Mouse (Mus musculus): ENCODE results near the gene Tnip1.
"Not testable (repeated sequence)": the region's sequence is repeated elsewhere in the genome, so short reads cannot be mapped to it uniquely, and the experiment has no call there.

Tnip1 gene

DNA sequence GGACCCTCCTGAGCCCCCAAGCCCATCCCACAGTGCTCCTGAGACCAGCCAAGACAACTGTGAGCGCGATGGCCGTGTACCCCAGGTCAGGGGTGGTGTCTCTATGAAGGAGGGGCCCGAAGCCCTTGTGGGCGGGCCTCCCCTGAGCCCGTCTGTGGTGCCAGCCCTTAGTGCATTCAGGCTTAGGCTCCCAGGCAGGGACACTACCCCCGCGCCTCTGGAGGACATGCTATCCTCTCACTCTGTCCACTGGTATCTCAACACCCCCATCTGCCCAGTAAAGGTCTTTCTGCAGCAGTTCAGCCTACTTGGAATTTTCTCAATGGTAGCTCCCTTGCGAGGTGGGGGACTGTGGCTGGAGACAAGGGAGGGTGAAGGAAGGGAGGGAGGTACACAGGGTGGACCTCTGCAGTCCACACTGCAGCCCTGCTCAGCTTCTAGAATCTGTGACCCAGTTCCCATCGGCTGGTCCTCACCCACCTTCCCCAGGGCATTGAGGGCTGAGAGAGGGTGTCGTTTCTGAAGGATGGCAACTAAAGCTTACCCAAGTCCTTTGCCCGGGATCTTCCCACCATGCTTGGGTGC, 52.5 kb downstream of the Tnip1 start:
- DNase-seq (ENCODE audit: low read depth, low spot score) = no peak

DNA sequence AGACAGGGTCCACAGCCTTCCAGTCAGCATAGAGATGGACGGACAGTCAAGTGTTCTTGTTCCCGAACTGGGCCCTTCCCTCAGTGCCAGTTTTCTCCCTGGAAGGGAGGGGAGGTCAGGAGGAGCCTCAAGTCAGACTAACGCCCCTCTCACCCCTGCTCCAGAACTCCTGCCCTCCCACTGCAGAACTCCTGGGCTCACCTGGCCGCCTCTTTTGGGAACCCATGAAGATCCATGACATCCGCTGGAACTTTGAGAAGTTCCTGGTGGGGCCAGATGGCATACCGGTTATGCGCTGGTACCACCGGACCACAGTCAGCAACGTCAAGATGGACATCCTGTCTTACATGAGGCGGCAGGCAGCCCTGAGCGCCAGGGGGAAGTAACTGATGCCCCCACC, 53.4 kb downstream of the Tnip1 start:
- no peak for DNase-seq (ENCODE audit: low read depth, low spot score)

DNA sequence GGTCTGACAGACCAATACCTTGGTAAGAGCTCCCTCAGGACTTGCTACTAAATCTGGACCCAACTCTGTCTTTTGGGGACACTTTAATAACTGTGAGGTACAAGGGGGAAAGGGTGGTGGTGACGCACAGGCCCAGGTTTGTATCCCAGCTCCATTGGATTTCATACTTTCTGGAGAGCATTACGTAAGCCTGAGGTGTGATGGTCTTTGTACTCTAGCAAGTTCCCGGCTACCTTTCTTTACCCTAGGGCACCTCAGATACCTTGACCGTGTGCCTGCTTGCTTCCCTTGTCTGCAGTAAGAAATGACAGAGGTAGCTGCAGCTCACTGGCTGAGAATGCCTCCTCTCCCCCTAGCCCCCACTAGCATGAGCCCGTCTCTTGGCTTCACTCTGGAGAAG, 55.5 kb downstream of the Tnip1 start:
- DNase-seq (ENCODE audit: low read depth, low spot score) = no peak

DNA sequence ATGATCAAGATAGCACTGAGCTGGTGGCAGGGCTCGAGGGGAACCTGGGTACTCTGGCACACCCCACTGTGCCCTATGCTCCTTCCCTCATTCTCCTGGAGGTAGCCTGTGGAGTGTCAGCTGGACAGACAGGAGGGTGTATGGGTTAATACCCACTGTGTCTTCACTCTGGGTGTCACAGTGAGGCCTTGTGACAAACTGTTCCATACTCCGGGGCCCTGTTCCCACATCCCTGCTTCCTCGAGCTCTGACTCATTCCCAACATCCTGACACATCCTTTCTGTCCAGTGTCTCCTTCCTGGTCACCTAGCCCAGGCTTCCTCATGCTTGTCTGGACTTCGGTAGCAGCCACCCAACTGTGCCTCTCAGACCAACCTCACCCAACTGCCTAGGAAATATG, 56.3 kb downstream of the Tnip1 start:
- DNase-seq (ENCODE audit: low read depth, low spot score) = no peak

DNA sequence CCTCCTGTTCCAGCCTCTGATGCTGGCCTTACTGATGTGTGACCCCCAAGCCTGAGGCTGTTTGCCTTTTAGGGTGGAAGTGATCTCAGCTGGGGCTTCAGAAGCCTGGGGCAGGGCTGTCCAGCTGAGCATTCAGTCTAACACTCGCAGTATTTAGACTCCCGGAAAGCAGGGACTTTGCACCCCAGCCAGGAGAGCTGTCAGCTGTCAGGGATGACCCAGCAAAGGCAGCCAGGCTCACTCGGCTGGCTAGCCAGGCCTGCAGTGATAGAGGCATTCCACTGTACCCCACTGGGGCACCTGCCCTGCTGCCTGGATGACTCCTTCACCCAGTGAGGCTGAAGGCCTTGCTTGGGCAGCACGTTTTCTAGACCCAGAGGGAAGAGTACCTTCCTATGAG, 56.8 kb downstream of the Tnip1 start:
- DNase-seq (ENCODE audit: low read depth, low spot score) = no peak

DNA sequence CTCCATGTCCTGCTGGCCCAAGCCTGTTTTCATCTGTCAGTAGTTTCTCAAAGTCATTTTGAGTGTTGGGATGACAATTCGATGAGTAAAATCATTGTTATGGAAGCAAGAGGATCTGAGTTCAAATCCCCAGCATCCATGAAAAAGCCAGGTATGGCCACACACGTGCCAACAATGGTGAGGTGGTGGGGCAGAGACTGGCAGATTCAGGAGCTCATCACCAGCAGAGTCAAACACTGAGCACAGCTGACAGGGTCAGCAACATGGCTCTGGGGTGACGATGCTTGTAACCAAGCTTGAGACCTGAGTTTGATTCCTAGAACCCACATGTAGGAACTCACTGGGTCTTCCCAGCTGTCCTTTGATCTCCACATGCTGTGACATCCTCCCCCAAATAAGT, 57.6 kb downstream of the Tnip1 start:
- DNase-seq (ENCODE audit: low read depth, low spot score) = no peak

DNA sequence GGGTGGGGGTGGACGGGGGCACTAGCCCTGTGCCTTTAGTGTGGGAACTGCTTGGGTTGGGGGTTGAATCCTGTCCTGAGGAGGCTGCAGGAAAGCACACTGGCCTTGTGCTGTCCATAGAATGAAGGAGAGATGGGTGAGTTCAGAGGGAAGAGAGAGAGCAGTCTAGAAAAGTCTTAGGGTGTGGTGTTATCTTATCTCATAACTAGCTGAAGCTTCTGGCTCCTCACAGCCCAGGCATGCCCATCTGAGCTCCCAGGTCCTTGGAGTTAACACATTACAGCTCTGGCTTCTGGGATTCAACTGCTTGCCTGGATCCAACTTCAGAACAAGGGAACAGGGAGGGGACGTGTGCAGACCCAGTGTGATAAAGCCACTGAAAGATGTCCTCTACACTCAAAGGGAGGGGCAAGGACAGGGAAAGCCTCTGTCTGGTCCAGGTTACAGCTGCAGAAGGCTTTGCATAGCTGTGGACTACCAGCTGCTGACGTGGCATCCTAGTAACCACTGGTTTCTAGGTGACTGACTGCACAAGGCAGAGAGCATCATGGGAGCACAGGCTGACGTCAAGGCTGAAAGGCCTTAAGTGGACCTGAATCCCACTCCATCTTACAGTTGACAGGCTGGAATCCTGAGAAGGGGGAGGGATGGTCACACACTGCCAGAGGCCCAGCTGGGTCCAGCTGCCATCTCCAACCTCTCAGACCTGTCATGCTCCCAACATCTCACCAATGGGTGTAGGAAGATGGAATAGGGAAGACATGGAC, 58.6 kb downstream of the Tnip1 start:
- no peak for DNase-seq (ENCODE audit: low read depth, low spot score)

DNA sequence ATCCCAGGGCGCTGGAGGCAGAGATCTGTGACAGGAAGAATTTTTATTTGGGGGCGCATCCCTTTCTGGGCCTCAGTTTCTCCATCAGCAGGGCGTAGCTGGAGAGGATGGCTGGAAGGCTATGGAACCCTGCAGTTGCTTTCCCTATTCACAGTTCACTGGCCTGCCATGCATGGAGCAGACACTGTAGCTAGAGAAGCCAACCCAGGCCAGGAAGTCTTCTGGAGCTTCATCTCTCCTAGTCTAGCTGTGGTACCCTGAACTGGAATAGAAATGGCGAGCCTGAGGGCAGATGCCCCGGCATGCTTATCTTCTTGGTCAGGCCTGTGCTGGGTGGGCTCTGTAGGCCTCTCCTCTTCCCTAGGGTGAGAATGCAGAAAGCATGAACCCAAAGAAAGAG, 59.4 kb downstream of the Tnip1 start:
- DNase-seq (ENCODE audit: low read depth, low spot score) = no peak

DNA sequence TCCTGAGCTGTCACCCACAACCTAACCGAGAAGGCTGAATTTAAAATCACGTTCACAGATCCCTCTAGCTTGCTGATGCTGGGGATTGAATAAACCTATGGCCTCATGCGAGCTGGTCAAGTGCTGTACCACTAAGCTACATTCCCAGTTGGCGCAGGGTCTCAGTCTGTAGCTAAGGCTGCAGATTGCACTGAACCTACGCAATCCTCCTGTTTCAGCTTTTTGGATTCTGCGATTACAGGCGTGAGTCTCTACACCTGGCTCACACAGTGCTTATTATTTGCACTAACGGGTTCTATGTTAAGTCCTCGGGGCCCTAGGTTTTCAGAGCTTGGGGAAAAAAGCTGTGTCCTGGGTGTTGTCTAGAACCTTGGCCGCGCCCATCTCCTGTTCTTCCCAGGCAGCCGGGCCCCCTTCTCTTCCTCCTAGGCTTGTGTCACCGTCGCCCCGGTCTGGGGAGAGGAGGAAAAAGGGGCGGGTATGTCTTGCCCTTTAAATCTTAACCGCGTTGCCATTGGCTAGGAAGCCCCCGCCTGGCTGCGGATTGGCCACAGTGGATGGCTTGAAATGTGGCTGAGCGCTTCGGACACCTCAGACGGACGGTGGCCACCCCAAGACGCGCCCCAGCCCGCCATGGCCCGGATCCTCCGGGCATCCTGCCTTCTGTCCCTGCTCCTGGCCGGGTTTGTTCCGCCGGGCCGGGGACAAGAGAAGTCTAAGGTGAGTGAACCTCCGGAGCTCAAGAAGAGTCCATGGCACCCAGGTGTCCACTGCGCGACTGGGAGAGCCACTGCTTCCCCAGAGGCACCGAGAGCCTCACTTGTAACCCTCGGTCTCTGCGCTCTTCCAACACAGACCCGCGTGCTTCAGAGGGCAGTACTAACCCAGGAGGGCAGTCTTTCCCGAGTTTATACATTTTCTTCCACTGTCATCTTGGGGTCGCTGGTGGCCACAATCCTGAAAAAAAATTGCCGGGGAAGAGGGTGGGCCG, 60.1 kb downstream of the Tnip1 start, which contains the start of gene Gpx3:
TSS of gene Gpx3 (plus strand) at position 121 of the 991 bp plus-strand sequence.
- DNase-seq (ENCODE audit: low read depth, low spot score) = no peak

DNA sequence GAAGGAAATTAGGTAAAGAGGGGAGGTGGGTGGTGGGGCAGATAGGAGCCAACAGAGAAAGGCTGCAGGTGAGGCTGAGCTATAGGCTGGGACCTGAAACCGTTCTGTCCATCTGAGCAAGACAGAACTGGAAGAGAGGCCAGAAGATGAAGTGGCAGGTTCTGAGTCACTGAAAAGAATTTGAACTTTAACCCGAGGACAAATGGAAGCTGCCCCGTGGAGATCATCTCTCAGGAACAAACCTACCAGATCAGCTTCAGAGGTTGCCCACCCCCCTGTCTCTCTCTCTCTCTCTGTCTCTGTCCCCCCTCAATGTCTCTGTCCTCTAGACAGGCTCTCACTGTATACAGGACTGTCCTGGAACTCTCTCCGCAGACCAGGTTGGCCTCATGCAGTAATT, 63.1 kb downstream of the Tnip1 start:
- DNase-seq (ENCODE audit: low read depth, low spot score) = no peak

DNA sequence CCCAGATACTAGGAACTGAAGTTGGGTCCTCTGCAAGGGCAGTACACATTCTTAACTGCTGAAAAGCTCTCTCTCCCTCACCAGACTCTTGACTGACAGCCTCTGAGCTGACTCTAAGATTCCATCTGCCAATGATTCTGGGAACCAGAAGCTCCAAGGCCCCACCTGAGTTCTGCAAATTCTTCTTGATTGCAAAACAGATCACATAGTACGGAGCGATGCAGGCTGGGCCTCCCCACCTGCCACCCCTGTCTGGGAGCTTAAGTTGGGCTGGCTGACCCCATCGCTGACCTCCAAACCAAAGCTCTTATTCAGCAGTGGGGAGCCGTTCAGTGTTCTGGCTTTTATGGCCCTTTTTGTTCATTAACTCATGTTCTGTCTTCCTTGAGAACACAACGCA, 65.2 kb downstream of the Tnip1 start:
- DNase-seq (ENCODE audit: low read depth, low spot score) = no peak

DNA sequence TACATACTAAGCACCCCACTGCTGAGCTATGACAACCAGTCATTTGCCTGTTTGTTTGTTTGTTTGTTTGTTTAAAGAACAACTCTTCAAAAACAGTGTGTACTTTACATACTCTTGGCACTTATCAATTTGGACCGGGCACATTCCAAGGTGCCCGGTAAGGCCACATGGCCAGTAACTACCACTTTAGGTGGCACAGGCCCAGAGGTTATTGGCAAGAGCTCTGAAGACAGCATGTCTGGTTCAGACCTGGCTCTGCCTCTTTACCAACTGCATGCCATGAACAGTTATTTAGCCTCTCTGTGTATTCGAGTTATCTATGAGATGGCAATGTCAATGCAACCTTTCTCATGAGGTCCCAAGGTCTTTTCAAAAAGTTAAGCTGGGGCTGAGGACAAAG, 66.1 kb downstream of the Tnip1 start:
- DNase-seq (ENCODE audit: low read depth, low spot score) = not testable (repeated sequence)

DNA sequence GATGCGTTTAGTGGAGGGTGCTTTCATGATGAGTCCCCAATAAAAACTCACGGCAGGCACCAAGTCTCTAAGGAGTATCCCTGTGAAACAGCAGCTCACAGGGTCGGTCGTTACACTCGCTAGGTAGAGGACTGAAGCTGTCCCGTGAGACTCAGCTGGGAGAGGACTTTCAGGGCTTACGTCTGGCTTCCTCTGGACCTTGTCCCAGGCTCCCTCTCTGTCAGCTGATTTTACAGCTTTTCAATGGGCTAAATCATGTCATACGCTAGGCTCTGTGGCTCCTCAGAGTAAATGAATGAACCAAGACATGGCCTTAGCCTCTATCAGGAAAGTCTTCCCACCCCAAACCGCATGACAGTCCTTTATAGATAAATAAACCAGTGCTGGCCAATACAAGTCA, 68.1 kb downstream of the Tnip1 start:
- no peak for DNase-seq (ENCODE audit: low read depth, low spot score)

DNA sequence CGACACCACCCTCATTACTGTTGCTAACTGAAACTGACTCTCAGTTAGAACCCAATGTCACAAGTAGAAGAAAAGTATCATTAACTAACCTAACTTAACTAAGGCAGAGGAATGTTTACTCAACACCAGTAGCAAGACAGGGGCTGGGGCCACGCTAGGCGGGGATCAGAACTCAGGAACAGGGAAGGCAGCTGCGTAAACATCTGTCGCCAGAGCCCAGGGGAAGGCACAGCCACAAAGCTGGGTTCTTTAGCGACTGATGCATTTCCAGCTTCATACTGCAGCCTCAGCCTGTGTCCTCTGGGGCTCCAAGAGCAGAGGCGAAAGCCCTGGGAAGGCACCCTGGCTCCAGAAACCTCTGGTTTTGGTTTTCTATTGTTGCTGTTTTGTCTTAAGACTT, 70.6 kb downstream of the Tnip1 start:
- no peak for DNase-seq (ENCODE audit: low read depth, low spot score)

DNA sequence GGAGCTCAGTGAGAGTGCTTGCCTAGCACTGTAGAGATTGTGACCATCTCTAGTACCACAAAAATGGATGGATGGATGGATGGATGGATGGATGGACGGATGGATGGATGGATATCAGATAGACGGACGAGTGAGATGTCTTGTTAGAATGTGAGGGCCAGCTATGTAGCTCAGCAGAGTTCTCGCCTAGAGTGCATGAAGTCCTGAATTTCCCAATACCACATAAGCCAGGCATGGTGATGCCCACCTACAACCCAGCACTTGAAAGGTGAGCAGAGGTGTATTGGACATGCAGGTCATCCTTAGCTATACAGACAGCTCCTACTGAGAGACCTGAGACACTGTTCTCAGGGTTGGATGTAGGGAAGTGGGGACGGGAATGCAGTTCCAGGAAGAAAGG, 71.4 kb downstream of the Tnip1 start:
- no peak for DNase-seq (ENCODE audit: low read depth, low spot score)

DNA sequence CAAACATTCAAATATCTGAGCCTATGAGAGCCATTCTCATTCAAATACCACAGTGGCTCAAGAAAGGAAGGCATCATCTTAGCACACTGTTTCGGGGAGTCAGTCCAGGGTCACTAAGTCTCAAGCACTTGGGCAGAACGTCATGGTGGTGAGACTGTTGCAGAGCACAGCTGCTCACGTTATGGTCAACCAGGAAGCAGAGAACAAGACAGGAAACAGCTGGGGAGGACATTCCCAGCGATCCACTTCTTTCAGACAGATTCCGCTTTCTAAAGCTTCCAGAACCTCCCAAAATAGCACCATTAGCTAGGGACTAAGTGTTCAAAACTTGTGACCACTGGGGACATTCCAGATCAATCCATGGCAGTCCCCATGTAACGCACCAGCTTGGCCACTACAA, 74.8 kb downstream of the Tnip1 start:
- no peak for DNase-seq (ENCODE audit: low read depth, low spot score)

DNA sequence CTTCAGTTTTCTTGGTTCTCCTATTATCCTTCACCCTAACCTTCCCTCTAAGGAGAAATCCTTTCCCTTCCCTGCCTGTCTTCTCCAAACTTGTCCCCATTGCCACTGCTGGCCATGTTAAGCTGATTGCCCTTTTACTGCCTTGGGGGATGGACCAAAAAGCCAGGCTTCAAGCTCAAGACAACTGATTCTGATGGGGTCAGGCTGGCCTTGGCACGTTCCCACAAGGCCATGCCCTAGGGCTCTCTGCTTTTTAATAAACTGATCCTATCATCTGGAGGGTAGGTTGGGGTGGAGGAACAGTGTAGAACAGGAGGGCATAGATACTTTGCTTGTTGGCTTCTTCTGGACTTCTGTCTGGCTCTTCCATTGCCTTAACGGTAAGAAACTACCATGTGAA, 77.3 kb downstream of the Tnip1 start:
- DNase-seq (ENCODE audit: low read depth, low spot score) = no peak

DNA sequence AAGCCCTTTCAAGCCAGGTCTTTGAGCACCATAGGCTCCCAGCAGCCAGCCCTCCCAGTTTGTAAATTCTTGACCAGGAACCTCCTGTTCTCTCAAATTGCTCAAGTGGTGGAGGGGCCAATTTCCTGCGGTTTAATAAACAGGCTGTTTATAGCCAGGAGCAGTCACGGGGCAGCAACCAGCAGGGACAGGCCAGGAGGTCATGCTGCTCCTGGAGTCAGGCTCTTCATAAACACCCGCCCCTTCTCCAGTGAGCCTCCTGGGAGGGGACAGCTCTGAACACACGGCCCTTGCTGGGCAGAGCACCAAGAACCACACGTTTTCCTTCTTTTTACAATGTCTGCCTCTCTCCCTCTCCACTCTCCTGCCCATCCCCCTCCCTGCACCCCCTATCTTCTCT, 77.8 kb downstream of the Tnip1 start:
- no peak for DNase-seq (ENCODE audit: low read depth, low spot score)

DNA sequence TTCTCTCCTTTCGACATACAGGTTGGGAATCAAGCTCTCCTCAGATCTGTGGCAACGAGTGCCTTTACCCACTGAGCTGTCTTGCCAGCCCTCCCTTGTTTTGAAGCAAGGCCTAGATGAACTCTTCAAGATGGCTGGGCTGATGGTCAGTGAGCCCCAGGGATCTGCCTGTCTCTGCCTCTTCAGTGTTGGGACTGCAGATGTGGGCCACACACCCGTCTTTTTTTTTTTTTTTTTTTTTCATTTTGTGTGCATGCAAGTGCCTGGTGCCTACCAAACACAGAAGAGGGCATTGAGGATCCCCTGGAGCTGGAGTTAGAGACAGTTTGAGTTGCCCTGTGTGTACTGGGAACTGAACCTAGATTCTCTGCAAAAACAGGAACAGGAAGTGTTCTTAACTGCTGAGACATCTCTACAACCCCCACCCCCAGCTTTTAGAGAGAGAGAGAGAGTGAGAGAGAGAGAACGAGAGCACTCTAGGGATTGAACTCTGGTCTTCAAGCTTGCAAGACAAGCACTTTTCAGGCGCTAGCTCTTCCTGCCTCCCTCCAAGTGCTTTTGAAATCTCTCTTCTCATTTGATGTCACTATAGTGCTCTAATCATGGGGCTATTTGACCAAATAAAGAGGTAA, 78.4 kb downstream of the Tnip1 start:
- DNase-seq (ENCODE audit: low read depth, low spot score) = peak; percentile 65

DNA sequence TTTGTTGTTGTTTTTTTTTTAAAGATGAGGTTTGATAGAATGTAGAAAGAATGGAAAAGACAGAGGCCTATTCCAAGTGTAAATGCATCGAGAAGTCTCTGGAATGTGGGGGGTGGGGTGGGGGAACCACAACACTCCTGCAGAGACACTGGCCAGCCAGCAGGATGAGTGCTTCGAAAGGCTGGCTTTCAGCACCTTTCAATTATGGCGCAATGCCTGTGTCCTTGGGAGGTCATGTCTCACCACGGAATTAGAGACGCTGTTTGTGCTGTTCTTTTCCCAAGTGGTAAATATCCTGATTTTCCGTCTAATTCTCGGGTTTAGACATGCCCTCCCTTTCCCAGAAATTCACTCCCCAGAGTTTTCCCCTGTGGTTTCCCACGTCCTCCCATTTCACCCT, 80.0 kb downstream of the Tnip1 start:
- DNase-seq (ENCODE audit: low read depth, low spot score) = no peak

DNA sequence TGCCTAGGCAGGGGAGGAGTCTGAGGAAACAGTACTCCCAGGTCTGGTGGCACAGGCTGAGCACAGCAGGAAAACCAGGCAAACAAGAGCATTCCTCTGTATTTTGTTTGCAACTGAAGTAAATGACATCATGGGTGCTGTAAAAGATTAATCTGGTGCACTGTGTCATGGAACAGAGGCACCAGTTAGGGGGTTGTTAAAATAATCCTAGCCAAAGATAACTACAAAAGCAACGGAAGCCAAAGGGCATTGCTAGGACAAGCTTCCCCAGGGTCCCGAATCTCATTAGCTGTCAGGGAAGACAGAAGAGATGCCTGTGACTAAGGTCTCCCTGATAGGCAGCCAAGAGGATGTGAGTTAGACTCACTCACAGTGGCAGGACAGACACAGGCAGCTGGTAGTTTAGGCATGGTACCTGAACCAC, 81.7 kb downstream of the Tnip1 start:
- DNase-seq (ENCODE audit: low read depth, low spot score) = no peak

DNA sequence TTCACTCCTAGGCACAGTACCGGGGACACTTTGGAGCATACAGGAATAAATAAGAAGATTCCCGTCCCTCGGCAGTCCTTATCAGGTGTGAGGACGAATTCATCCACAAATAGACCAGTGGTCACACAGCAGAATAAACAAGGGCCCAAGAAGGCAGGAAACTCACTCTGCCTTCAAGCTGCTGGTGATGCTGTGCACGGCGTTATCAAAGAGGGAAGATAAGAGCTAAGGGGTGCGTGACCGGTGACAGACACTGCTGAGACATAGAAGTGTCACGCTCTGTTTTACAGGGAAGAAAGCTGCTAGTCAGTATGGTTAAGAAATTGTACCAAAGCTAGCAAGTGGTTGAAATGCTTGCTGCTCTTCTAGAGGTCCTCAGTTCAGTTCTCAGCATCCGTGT, 82.8 kb downstream of the Tnip1 start:
- no peak for DNase-seq (ENCODE audit: low read depth, low spot score)
